Mouse (Mus musculus): Measurements from ENCODE around the gene Naga.

Naga gene

GRCm38 (mm10) chr15:82337875-82338274 is 850 bp downstream of the Naga start:
- no peak for DNase-seq (ENCODE audit: low spot score in 2 of 2)

DNA sequence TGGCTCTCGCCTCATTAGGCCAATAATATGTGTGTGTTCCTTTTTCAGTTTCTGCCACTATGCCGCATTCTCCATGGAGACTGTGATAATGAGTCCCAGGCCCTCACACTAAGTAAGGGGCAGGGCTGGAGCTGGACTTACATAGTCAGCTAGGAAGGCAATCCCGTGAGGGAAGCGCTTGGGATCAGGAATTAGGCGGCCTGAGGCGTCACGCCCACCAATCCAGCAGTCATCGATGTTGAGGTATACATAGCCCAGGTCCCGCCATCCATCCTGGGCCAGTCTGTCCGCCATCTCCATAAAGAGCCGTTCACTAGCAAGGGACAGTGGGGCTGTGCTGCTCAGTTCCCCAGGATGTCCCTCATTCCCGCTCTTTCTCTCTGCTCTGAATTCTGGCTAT is 2.1 kb downstream of the Naga start:
- no peak for DNase-seq (ENCODE audit: low spot score in 2 of 2)

GRCm38 (mm10) chr15:82335194-82335593 is 3.5 kb downstream of the Naga start:
- no peak for DNase-seq (ENCODE audit: low spot score in 2 of 2)

- DNase-seq (ENCODE audit: low spot score in 2 of 2) = no peak
Measured at GRCm38 (mm10) chr15:82325382-82325781, 13.3 kb downstream of the Naga start.

GRCm38 (mm10) chr15:82322195-82322594 is 16.5 kb downstream of the Naga start:
- DNase-seq (ENCODE audit: low spot score in 2 of 2) = no peak

DNA sequence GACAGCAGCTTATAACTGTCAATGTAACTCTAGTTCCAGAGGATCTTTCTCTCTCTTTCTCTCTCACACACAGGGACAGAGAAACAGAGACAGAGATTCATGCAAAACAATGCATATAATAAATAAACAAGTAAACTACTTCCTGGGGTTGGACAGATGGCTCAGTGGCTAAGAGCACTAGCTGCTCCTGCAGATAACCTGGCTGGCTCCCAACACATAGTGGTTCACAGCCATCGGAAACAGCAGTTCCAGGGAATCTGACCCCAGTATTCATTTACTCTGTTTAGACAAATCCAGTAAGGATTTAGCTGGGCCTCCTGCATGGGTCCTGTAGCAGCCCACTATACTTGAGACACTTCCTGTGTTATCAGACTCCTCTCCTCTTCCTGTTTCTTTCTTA is 19.1 kb downstream of the Naga start:
- no peak for DNase-seq (ENCODE audit: low spot score in 2 of 2)

- DNase-seq (ENCODE audit: low spot score in 2 of 2) = no peak
Measured at GRCm38 (mm10) chr15:82317839-82318238, 20.9 kb downstream of the Naga start.

DNA sequence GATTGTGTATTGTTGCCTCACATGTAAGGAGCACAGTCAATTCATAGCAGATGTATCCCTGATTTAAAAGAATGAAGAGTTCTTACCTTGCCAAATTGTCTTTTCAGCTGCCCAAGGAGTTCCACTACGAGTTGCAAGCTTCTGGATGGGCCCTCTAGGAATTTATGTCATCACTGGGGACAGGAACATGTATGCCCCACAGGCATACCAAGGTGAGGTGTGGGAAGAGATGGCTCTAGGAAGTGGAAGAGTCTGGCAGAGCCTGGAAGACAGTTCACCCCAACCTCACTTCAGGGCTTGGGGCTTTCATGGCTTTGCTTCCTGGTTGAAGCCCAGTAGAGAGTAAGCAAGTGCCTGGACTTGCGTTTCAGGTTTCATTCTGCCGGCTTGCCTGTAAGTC is 30.3 kb downstream of the Naga start:
- DNase-seq (ENCODE audit: low spot score in 2 of 2) = no peak

DNA sequence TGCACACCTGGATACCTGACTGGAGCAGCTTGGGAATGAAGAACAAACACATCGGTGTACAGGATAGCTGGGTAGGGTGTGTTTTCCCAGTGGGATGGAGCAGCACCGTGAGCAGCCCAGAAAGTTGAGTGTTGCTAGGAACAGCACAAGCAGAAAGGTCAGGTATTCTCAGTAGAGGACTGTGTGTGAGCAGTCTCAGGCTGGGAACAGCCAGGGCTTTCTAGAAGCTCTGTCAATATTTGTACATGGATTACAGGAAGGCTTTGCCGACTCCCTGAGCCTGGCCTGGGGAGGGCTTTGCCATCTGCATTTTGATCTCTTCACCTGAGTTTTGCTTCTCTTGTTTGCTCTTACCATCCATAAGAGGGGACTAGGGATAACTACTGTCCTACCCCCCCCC is 31.6 kb downstream of the Naga start:
- DNase-seq (ENCODE audit: low spot score in 2 of 2) = no peak

DNA sequence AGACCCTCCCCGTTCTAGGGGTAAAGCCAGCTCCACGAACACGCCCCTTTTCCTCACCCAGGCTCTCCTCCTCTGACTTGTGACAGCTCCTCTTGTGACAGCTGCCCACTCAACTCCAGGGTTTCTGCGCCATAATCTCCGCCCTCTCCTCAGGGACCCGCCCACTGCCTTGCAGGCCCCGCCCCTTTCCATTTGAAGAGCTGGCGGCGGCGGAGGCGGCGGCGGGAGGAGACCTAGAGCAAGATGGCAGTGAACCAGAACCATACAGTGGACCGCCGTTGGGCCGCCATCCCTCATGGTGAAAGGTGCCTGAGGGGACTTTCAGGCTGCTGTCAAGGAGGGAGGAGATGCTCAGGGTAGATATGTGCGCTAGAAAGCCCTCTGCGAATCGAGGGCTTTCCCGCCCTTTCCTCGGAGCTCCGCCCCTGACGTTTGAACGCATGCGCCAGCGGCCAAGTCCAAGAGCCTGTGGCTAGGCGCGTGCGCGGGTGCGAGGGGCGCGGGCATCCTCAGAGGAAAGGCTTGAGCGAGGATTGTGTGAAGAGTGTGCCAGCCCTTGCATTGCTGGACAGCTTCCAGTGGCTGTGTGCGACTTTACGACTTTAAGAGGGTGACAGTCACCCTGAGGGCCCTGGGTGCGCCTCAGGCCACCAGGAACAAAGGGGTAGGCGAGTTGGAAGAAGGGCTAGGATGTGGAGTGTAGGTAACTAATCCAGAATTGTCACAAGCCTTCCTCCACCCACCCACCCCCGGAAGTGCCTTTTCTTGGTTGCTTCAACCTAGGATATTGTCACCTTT is 39.8 kb downstream of the Naga start, which contains the start of gene Wbp2nl:
Gene Wbp2nl (plus strand): TSS at position 191 of the 798 bp plus-strand sequence.
- no peak for DNase-seq (ENCODE audit: low spot score in 2 of 2)

DNA sequence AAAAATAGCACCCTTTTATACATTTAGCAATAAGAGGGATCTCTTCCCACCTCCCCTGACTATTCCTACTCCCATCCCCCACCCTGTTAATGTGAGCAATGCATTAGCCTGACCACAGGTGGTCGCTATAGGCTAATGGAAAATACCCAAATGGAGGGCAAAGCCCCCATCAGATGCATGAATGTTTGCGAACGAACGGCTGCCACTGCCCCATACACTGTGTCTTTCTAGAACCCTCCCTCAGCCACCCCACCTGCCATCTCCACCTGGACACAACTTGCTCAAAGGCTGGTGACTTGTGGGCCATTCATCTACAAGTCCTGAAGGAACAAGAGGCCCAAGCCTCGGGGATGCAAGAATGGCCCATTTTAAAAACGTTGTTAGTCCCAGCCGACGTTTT is 44.7 kb downstream of the Naga start:
- DNase-seq (ENCODE audit: low spot score in 2 of 2) = no peak

GRCm38 (mm10) chr15:82293271-82293711 is 45.4 kb downstream of the Naga start:
- peak in 1 of 2 experiments; percentile 29 for DNase-seq (ENCODE audit: low spot score in 2 of 2)

DNA sequence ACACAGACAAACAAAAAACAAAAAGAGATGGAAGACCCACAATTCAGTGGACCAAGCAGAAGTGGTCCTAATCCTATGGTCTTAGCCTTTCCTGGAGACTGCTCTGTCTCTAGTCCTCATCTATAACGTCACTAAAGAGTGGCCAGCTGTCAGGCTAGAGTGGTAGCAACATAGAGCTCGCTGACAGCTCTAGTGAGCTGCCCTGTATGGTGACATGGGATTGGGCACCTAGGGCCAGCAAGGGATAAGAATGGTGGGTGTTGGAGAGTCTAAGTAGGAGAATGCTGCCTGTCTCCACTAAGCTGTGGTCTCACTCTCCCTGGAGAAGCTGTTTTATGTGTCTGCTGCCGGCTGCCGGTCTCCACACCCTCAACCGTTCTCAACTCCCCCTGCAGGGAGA is 45.9 kb downstream of the Naga start:
- no peak for DNase-seq (ENCODE audit: low spot score in 2 of 2)

DNA sequence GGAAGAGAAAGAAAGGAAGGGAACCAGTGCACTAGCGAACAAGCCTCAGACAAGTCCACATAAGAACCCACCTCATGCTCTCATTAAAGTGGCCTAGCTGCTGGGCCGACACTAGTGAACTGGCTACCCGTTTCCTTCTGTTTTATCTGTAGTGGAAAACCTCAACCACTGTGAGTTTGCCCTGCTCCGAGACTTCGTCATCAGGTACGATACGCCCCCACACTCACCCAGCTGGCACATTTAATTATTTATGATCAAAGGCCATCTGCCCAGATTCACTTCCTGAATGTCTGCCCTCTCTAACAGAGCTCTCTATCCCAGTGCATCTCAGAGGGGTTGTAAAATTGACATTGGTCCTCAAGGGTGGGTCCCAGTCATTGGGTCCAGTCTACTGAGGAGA is 48.5 kb downstream of the Naga start:
- no peak for DNase-seq (ENCODE audit: low spot score in 2 of 2)

DNA sequence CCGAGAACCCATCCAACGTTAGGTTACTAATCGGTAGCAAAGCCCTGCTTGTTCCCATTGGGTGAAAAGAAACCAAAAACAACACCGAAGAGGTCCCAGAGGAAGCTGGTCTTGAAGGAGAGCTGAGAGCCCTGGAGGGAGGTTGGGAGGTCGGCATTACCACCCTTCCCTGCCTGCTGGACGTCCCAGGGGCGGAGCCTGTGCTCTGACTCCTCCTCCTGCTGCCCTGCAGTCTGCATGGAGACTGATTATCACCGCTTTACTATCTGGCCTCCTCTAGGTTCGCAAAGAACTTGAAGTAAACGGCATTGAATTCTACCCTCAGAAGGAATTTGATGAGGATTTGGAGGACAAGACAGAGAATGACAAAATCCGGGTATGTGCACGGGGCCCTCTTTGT is 52.6 kb downstream of the Naga start:
- DNase-seq (ENCODE audit: low spot score in 2 of 2) = no peak

- no peak for DNase-seq (ENCODE audit: low spot score in 2 of 2)
Measured at GRCm38 (mm10) chr15:82280638-82281037, 58.1 kb downstream of the Naga start.
